Mouse (Mus musculus) erythroblast, embryonic 14.5 days (primary cell): ENCODE data around the gene Hmgcs1. TPM values are rescaled to one million over a fixed set of nuclear protein-coding genes. Genes with fewer than 3 reads are reported as not detected.
"Not testable (repeated sequence)": the region's sequence is repeated elsewhere in the genome, so short reads cannot be mapped to it uniquely, and the experiment has no call there.

Source experiments
- H3K27me3 ChIP-seq: 2 replicates; pipeline ENCODE4 v1.6.1; 2012; ENCODE audit warnings: inconsistent platforms; ENCODE audit not compliant: control insufficient read depth
- H3K36me3 ChIP-seq: 2 replicates; pipeline ENCODE4 v1.6.1; 2012; ENCODE audit warnings: mild to moderate bottlenecking, inconsistent platforms; ENCODE audit not compliant: control insufficient read depth
- H3K4me1 ChIP-seq: 2 replicates; pipeline ENCODE4 v1.6.1; 2012; ENCODE audit warnings: inconsistent platforms; ENCODE audit not compliant: control insufficient read depth
- H3K4me3 ChIP-seq: replicated peaks from 2 replicates; pipeline ENCODE3; 2012; ENCODE audit warnings: moderate library complexity, mild to moderate bottlenecking, inconsistent platforms
- H3K9me3 ChIP-seq: 2 replicates; pipeline ENCODE4 v1.6.1; 2012; ENCODE audit warnings: low read length, inconsistent platforms, mixed read lengths; ENCODE audit not compliant: control insufficient read depth
- GATA1 ChIP-seq: IDR thresholded peaks from 2 replicates; pipeline ENCODE4 v1.6.1; 2012; ENCODE audit warnings: low read length, inconsistent platforms, mixed read lengths
- TAL1 ChIP-seq: IDR thresholded peaks from 3 replicates; pipeline ENCODE4 v1.6.1; 2012; ENCODE audit warnings: low read length, inconsistent platforms, mixed read lengths
- polyA plus RNA-seq: library from polyadenylated mRNA; stranded (reverse); fragments of >175 nt; gene quantifications from 2 replicates; pipeline ENCODE4 v1.2.3, GENCODE M21; 2012

Gene Hmgcs1
- polyA plus RNA-seq, 1 experiment = 0.04 TPM

DNA sequence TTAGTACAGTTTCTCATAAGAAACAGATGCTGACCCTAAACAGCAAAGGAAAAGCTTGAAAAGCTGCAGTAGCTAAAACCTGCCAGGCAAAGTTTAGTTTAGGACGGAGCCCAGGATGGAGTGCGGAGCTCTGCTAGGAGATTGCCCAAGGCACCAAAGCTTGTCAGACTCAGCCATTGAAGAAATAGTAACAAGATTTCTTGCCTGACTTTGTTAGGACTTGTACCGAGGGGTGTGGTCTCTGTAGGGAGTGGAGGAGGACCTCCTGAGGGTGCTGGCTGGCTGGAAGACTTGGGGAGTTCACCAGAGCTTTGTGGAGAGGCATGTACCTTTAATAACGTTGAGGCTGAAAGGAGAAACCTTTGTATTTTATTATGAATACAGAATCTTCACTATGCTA lies 5.5 kb downstream of the Hmgcs1 start:
- H3K4me3 ChIP-seq = no peak overlapping the region

DNA sequence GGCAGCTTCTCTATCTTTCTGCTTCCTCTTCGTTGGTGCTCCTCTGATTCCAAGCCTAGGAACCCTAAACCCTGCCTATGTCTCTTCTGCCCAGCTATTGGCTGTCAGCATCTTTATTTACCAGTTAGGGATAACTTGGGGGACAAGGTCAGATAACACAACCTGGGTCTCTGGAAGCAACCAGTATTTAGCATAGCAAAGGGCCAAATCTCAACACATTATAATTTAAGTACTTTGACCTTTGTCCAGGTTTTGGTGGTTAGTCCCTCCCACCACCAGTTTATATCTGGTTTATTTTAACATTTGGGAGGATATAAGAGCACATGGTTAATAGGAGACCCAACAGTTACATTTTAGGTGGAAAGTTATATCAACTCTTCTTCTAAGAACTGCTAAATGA lies 6.3 kb downstream of the Hmgcs1 start:
- Histone ChIP-seq H3K36me3 (peaks cover 16% of the 10 kb centered on the region), H3K27me3 (no peaks in the 10 kb centered on the region), H3K4me1 (peaks cover 5% of the 10 kb centered on the region), H3K9me3 (no peaks in the 10 kb centered on the region), H3K4me3 (no peak overlapping the region)
- TF ChIP-seq GATA1 (no peak), TAL1 (no peak)

More for the DNA sequence above, 5.5 kb downstream of the Hmgcs1 start:
- TF ChIP-seq TAL1 = no peak
- no peak for TF ChIP-seq GATA1
- H3K9me3 ChIP-seq = no peaks in the 10 kb centered on the region
- H3K36me3 ChIP-seq = peaks cover 11% of the 10 kb centered on the region
- H3K27me3 ChIP-seq = no peaks in the 10 kb centered on the region
- peaks cover 13% of the 10 kb centered on the region for H3K4me1 ChIP-seq

DNA sequence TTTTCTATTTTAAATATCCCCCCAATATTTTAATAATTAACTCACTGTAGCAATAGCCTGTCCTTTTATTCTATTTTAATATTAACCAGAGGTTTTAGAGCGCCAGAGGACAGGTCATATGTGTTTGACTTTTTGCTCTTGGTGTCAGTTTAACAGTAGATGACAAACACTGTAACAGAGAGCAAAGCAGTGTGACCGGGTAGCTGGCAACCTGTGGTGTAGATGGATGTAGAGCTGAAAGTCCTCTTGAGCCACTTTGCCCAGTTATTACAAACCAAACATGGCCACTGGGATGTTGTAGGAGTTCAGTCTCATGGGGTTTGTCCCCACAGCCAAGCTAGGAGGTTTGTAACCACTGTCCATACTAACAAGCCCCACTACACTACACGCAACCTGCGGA lies 8.3 kb downstream of the Hmgcs1 start:
- H3K9me3 ChIP-seq = no peaks in the 10 kb centered on the region
- no peaks in the 10 kb centered on the region for H3K27me3 ChIP-seq
- peaks cover 3% of the 10 kb centered on the region for H3K4me1 ChIP-seq
- peaks cover 22% of the 10 kb centered on the region for H3K36me3 ChIP-seq
- no peak for TF ChIP-seq GATA1
- TF ChIP-seq TAL1 = no peak
- H3K4me3 ChIP-seq = no peak overlapping the region

- no peak for TF ChIP-seq TAL1
- TF ChIP-seq GATA1 = no peak
- Histone ChIP-seq H3K27me3 (no peaks in the 10 kb centered on the region), H3K4me3 (no peak overlapping the region), H3K9me3 (no peaks in the 10 kb centered on the region), H3K4me1 (no peaks in the 10 kb centered on the region), H3K36me3 (peaks cover 49% of the 10 kb centered on the region)
Observed at GRCm38 (mm10) chr13:119704280-119704679, 14.1 kb downstream of the Hmgcs1 start.

DNA sequence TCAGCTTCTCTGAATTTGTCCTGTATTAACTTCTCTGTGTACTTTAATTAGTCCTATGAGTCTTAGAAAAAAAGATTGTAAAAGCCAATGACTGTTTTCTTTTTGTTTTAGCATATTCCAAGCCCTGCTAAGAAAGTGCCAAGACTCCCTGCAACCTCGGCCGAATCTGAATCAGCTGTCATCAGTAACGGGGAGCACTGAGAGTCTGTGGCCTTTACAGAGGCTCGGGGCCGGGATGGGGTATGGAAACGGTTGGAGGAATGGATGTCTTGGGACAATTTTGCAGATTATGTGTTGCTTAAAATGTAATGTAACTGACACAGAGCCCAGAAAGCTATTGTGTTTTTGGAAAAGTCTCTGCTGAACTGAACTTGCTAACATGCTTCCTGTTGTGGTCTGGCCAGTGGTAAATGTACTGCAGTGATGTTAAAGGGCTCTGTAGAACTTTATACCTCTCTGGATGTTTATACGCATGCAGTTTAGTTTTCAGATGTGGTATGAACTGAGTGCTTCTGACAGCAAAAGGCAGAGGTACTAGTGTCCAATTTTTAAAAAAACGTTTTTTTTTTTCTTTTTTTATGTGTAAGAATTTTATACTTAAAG lies 16.2 kb downstream of the Hmgcs1 start:
- not testable (repeated sequence) for H3K9me3 ChIP-seq, H3K4me1 ChIP-seq, H3K27me3 ChIP-seq, H3K4me3 ChIP-seq
- peaks cover 33% of the 10 kb centered on the region for H3K36me3 ChIP-seq

DNA sequence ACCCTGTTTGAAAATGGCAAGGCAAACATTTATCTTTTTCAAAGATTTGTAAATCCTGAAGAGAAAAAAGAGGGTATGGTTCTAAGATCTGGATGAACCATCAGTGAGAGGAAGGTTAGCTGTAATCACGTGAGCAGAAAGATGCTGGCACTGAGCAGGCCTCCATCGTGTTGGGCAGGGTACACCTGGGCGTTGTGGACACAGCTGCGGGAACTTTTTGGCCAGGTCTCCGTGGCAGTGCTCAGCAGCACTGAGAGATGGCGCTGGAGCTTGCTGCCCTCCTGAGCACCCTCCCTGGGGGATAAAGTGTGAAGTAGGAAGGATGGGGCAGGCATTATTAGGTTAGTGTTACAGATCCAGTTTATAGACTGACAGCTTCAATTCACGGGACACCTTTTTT lies 16.8 kb downstream of the Hmgcs1 start:
- TF ChIP-seq TAL1 (no peak), GATA1 (no peak)
- H3K4me3 ChIP-seq = no peak overlapping the region
- no peaks in the 10 kb centered on the region for H3K4me1 ChIP-seq
- H3K27me3 ChIP-seq = no peaks in the 10 kb centered on the region
- H3K9me3 ChIP-seq = no peaks in the 10 kb centered on the region
- H3K36me3 ChIP-seq = peaks cover 33% of the 10 kb centered on the region

GRCm38 (mm10) chr13:119707906-119708305 lies 17.7 kb downstream of the Hmgcs1 start:
- Histone ChIP-seq H3K36me3 (peaks cover 31% of the 10 kb centered on the region), H3K9me3 (no peaks in the 10 kb centered on the region), H3K27me3 (no peaks in the 10 kb centered on the region), H3K4me3 (no peak overlapping the region), H3K4me1 (no peaks in the 10 kb centered on the region)
- TF ChIP-seq TAL1 = no peak
- TF ChIP-seq GATA1 = no peak

- Histone ChIP-seq H3K4me1 (no peaks in the 10 kb centered on the region), H3K4me3 (no peak overlapping the region), H3K36me3 (peaks cover 24% of the 10 kb centered on the region), H3K9me3 (no peaks in the 10 kb centered on the region), H3K27me3 (no peaks in the 10 kb centered on the region)
- no peak for TF ChIP-seq TAL1
- TF ChIP-seq GATA1 = no peak
Observed at GRCm38 (mm10) chr13:119708941-119709340, 18.8 kb downstream of the Hmgcs1 start.

GRCm38 (mm10) chr13:119709388-119710267 lies 19.4 kb downstream of the Hmgcs1 start:
- TF ChIP-seq GATA1 (no peak), TAL1 (no peak)
- Histone ChIP-seq H3K27me3 (no peaks in the 10 kb centered on the region), H3K36me3 (peaks cover 18% of the 10 kb centered on the region), H3K4me3 (no peak overlapping the region), H3K9me3 (no peaks in the 10 kb centered on the region), H3K4me1 (no peaks in the 10 kb centered on the region)
